Mouse (Mus musculus): Measurements from ENCODE around the gene Car6.

DNA sequence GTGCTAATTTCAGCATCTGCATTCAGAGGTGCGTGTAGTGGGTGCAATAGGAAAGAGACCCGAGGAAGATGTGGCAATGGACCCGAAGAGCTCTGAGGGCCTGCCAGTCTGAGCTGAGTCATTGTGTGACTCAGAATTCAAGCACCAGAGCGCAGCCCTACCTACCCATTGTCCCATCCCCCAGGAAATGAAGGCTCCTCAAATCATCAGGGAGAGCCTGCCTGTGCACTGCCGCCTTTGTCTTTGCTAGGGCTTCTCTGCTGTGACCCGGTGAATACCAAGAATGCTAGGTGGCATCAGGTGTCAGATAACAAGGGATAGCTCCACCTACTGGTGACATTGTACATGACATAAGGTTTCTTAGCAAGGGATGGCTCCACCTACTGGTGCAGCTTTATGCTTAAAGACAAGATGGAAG, 38.8 kb upstream of the Car6 start:
- peak; percentile 95 to 100 for TF ChIP-seq CTCF (conservative IDR thresholded peaks at IDR 0.05 in 1 of 2, IDR thresholded peaks at IDR 0.05 in 1 of 2; ENCODE audit: low read depth in 2 of 2, low read length in 2 of 2)
- peak; percentile 56 for TF ChIP-seq HCFC1 (IDR thresholded peaks at IDR 0.05; ENCODE audit: low read depth, low read length)
- TF ChIP-seq EP300 (IDR thresholded peaks at IDR 0.05; ENCODE audit: low read length), result peak; percentile 50
- TF ChIP-seq E2F4 (IDR thresholded peaks at IDR 0.05; ENCODE audit: insufficient replicate concordance, low read depth, low read length), result no peak
- no peak for TF ChIP-seq ZC3H11A (IDR thresholded peaks at IDR 0.05; ENCODE audit: low read depth, low read length)
- TF ChIP-seq UBTF (IDR thresholded peaks at IDR 0.05; ENCODE audit: low read depth, low read length), result 0 out of 2 replicates have a peak, but pooled peaks have one; percentile 42
- peak; percentile 60 for TF ChIP-seq POLR2A (IDR thresholded peaks at IDR 0.05; ENCODE audit: low read depth, low read length)
- peak; percentile 64; the same call in 1 of the 2 replicates for TF ChIP-seq RCOR1 (conservative IDR thresholded peaks at IDR 0.05; ENCODE audit: low read depth, low read length)
- peak; percentile 78; the same call in 1 of the 2 replicates for TF ChIP-seq MAFK (IDR thresholded peaks at IDR 0.05; ENCODE audit: insufficient replicate concordance, low read length)
- TF ChIP-seq MAZ (IDR thresholded peaks at IDR 0.05; ENCODE audit: low read depth, low read length), result peak; percentile 10; the same call in 1 of the 2 replicates
- TF ChIP-seq CHD2 (IDR thresholded peaks at IDR 0.05; ENCODE audit: low read length), result peak; percentile 75
- TF ChIP-seq MAX (IDR thresholded peaks at IDR 0.05; ENCODE audit: low read length), result 0 out of 2 replicates have a peak, but pooled peaks have one; percentile 48
- no peak for TF ChIP-seq USF1 (IDR thresholded peaks at IDR 0.05; ENCODE audit: low read depth, low read length)
- 0 out of 2 replicates have a peak, but pooled peaks have one; percentile 35 for TF ChIP-seq POLR2AphosphoS2 (IDR thresholded peaks at IDR 0.05; ENCODE audit: low read depth, low read length)
